Mouse (Mus musculus) erythroblast, embryonic 14.5 days (primary cell): Measurements from ENCODE around the gene Smyd3. TPM values are rescaled to one million over a fixed set of nuclear protein-coding genes. Genes with fewer than 3 reads are reported as not detected.

Experiments used
- H3K27me3 ChIP-seq: 2 replicates; pipeline ENCODE4 v1.6.1; 2012; ENCODE audit warnings: inconsistent platforms; ENCODE audit not compliant: control insufficient read depth
- H3K36me3 ChIP-seq: 2 replicates; pipeline ENCODE4 v1.6.1; 2012; ENCODE audit warnings: mild to moderate bottlenecking, inconsistent platforms; ENCODE audit not compliant: control insufficient read depth
- H3K4me1 ChIP-seq: 2 replicates; pipeline ENCODE4 v1.6.1; 2012; ENCODE audit warnings: inconsistent platforms; ENCODE audit not compliant: control insufficient read depth
- H3K4me3 ChIP-seq: replicated peaks from 2 replicates; pipeline ENCODE3; 2012; ENCODE audit warnings: moderate library complexity, mild to moderate bottlenecking, inconsistent platforms
- H3K9me3 ChIP-seq: 2 replicates; pipeline ENCODE4 v1.6.1; 2012; ENCODE audit warnings: low read length, inconsistent platforms, mixed read lengths; ENCODE audit not compliant: control insufficient read depth
- GATA1 ChIP-seq: IDR thresholded peaks from 2 replicates; pipeline ENCODE4 v1.6.1; 2012; ENCODE audit warnings: low read length, inconsistent platforms, mixed read lengths
- TAL1 ChIP-seq: IDR thresholded peaks from 3 replicates; pipeline ENCODE4 v1.6.1; 2012; ENCODE audit warnings: low read length, inconsistent platforms, mixed read lengths
- polyA plus RNA-seq: library from polyadenylated mRNA; stranded (reverse); fragments of >175 nt; gene quantifications from 2 replicates; pipeline ENCODE4 v1.2.3, GENCODE M21; 2012

Smyd3 gene
- polyA plus RNA-seq, 1 experiment: 0.09 TPM

- Histone ChIP-seq H3K4me1 (no peaks in the 10 kb centered on the region), H3K36me3 (no peaks in the 10 kb centered on the region), H3K9me3 (peaks cover 14% of the 10 kb centered on the region), H3K27me3 (no peaks in the 10 kb centered on the region), H3K4me3 (no peak overlapping the region)
- TF ChIP-seq GATA1 (no peak), TAL1 (no peak)
Observed at GRCm38 (mm10) chr1:179473920-179474643, 43.8 kb downstream of the Smyd3 start.

- no peaks in the 10 kb centered on the region for H3K36me3 ChIP-seq
- H3K4me1 ChIP-seq: no peaks in the 10 kb centered on the region
- H3K4me3 ChIP-seq: no peak overlapping the region
- no peaks in the 10 kb centered on the region for H3K27me3 ChIP-seq
- peaks cover 12% of the 10 kb centered on the region for H3K9me3 ChIP-seq
- TF ChIP-seq TAL1 (no peak), GATA1 (no peak)
Observed at GRCm38 (mm10) chr1:179467970-179468369, 49.9 kb downstream of the Smyd3 start.

GRCm38 (mm10) chr1:179462376-179462775 is 55.5 kb downstream of the Smyd3 start:
- Histone ChIP-seq H3K4me3 (no peak overlapping the region), H3K9me3 (no peaks in the 10 kb centered on the region), H3K36me3 (no peaks in the 10 kb centered on the region), H3K27me3 (no peaks in the 10 kb centered on the region), H3K4me1 (no peaks in the 10 kb centered on the region)
- TF ChIP-seq TAL1: no peak
- no peak for TF ChIP-seq GATA1

- TF ChIP-seq TAL1: no peak
- no peak for TF ChIP-seq GATA1
- H3K4me3 ChIP-seq: no peak overlapping the region
- H3K9me3 ChIP-seq: no peaks in the 10 kb centered on the region
- no peaks in the 10 kb centered on the region for H3K36me3 ChIP-seq
- H3K27me3 ChIP-seq: no peaks in the 10 kb centered on the region
- no peaks in the 10 kb centered on the region for H3K4me1 ChIP-seq
Observed at GRCm38 (mm10) chr1:179461019-179461814, 56.6 kb downstream of the Smyd3 start.

GRCm38 (mm10) chr1:179458987-179459368 is 58.9 kb downstream of the Smyd3 start:
- Histone ChIP-seq H3K36me3 (no peaks in the 10 kb centered on the region), H3K27me3 (no peaks in the 10 kb centered on the region), H3K4me3 (no peak overlapping the region), H3K4me1 (no peaks in the 10 kb centered on the region), H3K9me3 (no peaks in the 10 kb centered on the region)
- no peak for TF ChIP-seq TAL1
- TF ChIP-seq GATA1: no peak

- no peaks in the 10 kb centered on the region for H3K36me3 ChIP-seq
- H3K4me3 ChIP-seq: no peak overlapping the region
- H3K9me3 ChIP-seq: no peaks in the 10 kb centered on the region
- no peaks in the 10 kb centered on the region for H3K4me1 ChIP-seq
- no peak for TF ChIP-seq GATA1
- no peak for TF ChIP-seq TAL1
- no peaks in the 10 kb centered on the region for H3K27me3 ChIP-seq
Observed at GRCm38 (mm10) chr1:179458236-179458986, 59.4 kb downstream of the Smyd3 start.

GRCm38 (mm10) chr1:179454600-179454999 is 63.2 kb downstream of the Smyd3 start:
- H3K4me3 ChIP-seq: no peak overlapping the region
- H3K4me1 ChIP-seq: no peaks in the 10 kb centered on the region
- no peak for TF ChIP-seq TAL1
- no peak for TF ChIP-seq GATA1
- H3K9me3 ChIP-seq: no peaks in the 10 kb centered on the region
- H3K27me3 ChIP-seq: no peaks in the 10 kb centered on the region
- H3K36me3 ChIP-seq: no peaks in the 10 kb centered on the region

- Histone ChIP-seq H3K9me3 (no peaks in the 10 kb centered on the region), H3K36me3 (no peaks in the 10 kb centered on the region)
- no peak for TF ChIP-seq GATA1
- no peak for TF ChIP-seq TAL1
Observed at GRCm38 (mm10) chr1:179451211-179451610, 66.6 kb downstream of the Smyd3 start.

GRCm38 (mm10) chr1:179446845-179447212 is 71.0 kb downstream of the Smyd3 start:
- TF ChIP-seq TAL1 (no peak), GATA1 (no peak)
- no peaks in the 10 kb centered on the region for H3K9me3 ChIP-seq
- no peaks in the 10 kb centered on the region for H3K4me1 ChIP-seq
- no peak overlapping the region for H3K4me3 ChIP-seq
- no peaks in the 10 kb centered on the region for H3K36me3 ChIP-seq
- H3K27me3 ChIP-seq: no peaks in the 10 kb centered on the region

More at GRCm38 (mm10) chr1:179451211-179451610, 66.6 kb downstream of the Smyd3 start:
- Histone ChIP-seq H3K27me3 (no peaks in the 10 kb centered on the region), H3K4me3 (no peak overlapping the region), H3K4me1 (no peaks in the 10 kb centered on the region)
